26 mouse cellular contexts compared by ENCODE assay signal in the genomic region with DNA sequence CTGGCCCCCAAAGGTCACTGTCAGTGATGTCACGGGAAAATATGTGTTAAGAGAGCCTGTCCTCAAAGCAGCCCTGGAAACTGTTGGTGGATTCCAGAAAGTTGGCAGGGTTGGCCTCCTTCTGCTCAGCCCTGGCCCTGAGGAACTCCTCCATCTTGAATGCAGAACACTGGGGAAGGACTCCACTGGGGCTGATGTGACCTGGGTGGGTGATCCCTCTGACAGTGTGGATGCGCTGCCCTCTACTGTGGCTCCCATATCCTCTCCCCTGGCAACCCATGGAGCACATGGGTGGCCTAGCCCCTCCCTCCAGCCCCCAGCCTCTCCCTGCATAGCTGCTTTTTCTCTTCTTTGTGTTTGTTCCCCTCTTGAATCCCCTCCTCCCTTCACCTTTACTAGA. TPM values are rescaled to one million over a fixed set of nuclear protein-coding genes. Genes with fewer than 3 reads are reported as not detected.
DNase-seq lines count a peak whose midpoint lies in the region; ATAC-seq and TF ChIP-seq lines count a peak whose summit lies in the region.
"Had no signal": no experiment of that assay in that cellular context is flagged by ENCODE, and none has a peak within 500 bp of the region (broad histone marks: within the 10 kb centered on the region; RNA-seq: fewer than 3 reads in every experiment).

No protein-coding gene starts in this region.

- no peaks in the 10 kb centered on the region for H3K27me3 ChIP-seq in heart, embryonic 11.5 days (ENCODE audit: control insufficient read depth, insufficient read depth, low read length)
- H3K27me3 ChIP-seq in midbrain, embryonic 11.5 days (ENCODE audit: control insufficient read depth, insufficient read depth, low read length) = no peaks in the 10 kb centered on the region
- H3K27me3 ChIP-seq in midbrain, postnatal 0 days (ENCODE audit: insufficient read depth, low read length) = no peaks in the 10 kb centered on the region
- no peaks in the 10 kb centered on the region for H3K27me3 ChIP-seq in embryonic facial prominence, embryonic 14.5 days (replicated peaks; ENCODE audit: control insufficient read depth, insufficient read depth, low read length)
- H3K27me3 ChIP-seq in limb, embryonic 10.5 days (ENCODE audit: low read depth, poor library complexity, severe bottlenecking) = no peaks in the 10 kb centered on the region; the same call in 1 of the 2 replicates
- H3K27me3 ChIP-seq: embryonic facial prominence, embryonic 13.5 days; heart, embryonic 15.5 days; lung, embryonic 15.5 days; midbrain, embryonic 12.5 days had no signal

- no peak overlapping the region for H3K27ac ChIP-seq in heart, embryonic 11.5 days (ENCODE audit: low read depth, low read length)
- no peak overlapping the region for H3K27ac ChIP-seq in midbrain, embryonic 11.5 days (ENCODE audit: low read depth, low read length)
- no peak overlapping the region for H3K27ac ChIP-seq in midbrain, postnatal 0 days (ENCODE audit: low read depth, low read length)
- no peak overlapping the region for H3K27ac ChIP-seq in embryonic facial prominence, embryonic 14.5 days (replicated peaks; ENCODE audit: low read depth, low read length)
- peak overlapping the region; percentile 7; the same call in 1 of the 2 replicates for H3K27ac ChIP-seq in limb, embryonic 10.5 days
- H3K27ac ChIP-seq: embryonic facial prominence, embryonic 13.5 days; heart, embryonic 15.5 days; hindbrain, postnatal 0 days; liver, embryonic 14.5 days; lung, embryonic 15.5 days; midbrain, embryonic 12.5 days had no signal

- H3K9ac ChIP-seq in heart, embryonic 11.5 days (ENCODE audit: low read depth, low read length) = no peak overlapping the region
- H3K9ac ChIP-seq in midbrain, embryonic 11.5 days (ENCODE audit: low read length) = no peak overlapping the region
- H3K9ac ChIP-seq in midbrain, postnatal 0 days (replicated peaks; ENCODE audit: low read length, poor library complexity, severe bottlenecking) = no peak overlapping the region
- no peak overlapping the region for H3K9ac ChIP-seq in embryonic facial prominence, embryonic 14.5 days (ENCODE audit: low read depth, low read length)
- H3K9ac ChIP-seq: embryonic facial prominence, embryonic 13.5 days; heart, embryonic 15.5 days; liver, embryonic 14.5 days; lung, embryonic 15.5 days; midbrain, embryonic 12.5 days had no signal

- H3K4me1 ChIP-seq in heart, embryonic 11.5 days (ENCODE audit: control insufficient read depth, insufficient read depth, low read length) = no peaks in the 10 kb centered on the region
- no peaks in the 10 kb centered on the region for H3K4me1 ChIP-seq in midbrain, embryonic 11.5 days (ENCODE audit: control insufficient read depth, insufficient read depth, low read length)
- H3K4me1 ChIP-seq in midbrain, postnatal 0 days (ENCODE audit: insufficient read depth, low read length) = no peaks in the 10 kb centered on the region
- H3K4me1 ChIP-seq in embryonic facial prominence, embryonic 14.5 days (ENCODE audit: control insufficient read depth, insufficient read depth, low read length) = no peaks in the 10 kb centered on the region
- H3K4me1 ChIP-seq in limb, embryonic 10.5 days = no peaks in the 10 kb centered on the region
- H3K4me1 ChIP-seq: embryonic facial prominence, embryonic 13.5 days; lung, embryonic 15.5 days had no signal

- H3K4me2 ChIP-seq in heart, embryonic 11.5 days = no peak overlapping the region
- no peak overlapping the region for H3K4me2 ChIP-seq in midbrain, embryonic 11.5 days
- no peak overlapping the region for H3K4me2 ChIP-seq in midbrain, postnatal 0 days (ENCODE audit: low read depth, low read length, poor library complexity, severe bottlenecking)
- H3K4me2 ChIP-seq in embryonic facial prominence, embryonic 14.5 days (ENCODE audit: low read depth, low read length) = no peak overlapping the region
- H3K4me2 ChIP-seq: embryonic facial prominence, embryonic 13.5 days; heart, embryonic 15.5 days; lung, embryonic 15.5 days; midbrain, embryonic 12.5 days had no signal

- DNase-seq in heart, postnatal 4 days = no peak
- no peak for DNase-seq in midbrain, embryonic 11.5 days (ENCODE audit: low spot score, missing footprints)
- no peak for DNase-seq in midbrain, postnatal 0 days (ENCODE audit: low spot score)
- no peak for DNase-seq in embryonic facial prominence, embryonic 14.5 days (ENCODE audit: low spot score)
- no peak for DNase-seq in limb, embryonic 10.5 days (ENCODE audit: low spot score)
- no peak for DNase-seq in liver
- DNase-seq: adrenal gland, postnatal 10 days; cerebellum, adult 8-10 months; cerebellum, postnatal 36 days; gastrocnemius, postnatal 25 days; kidney, adult 11 months; layer of hippocampus, adult 9-11 months; lung, postnatal 36 days; right cerebral cortex, postnatal 14 days had no signal

- no peaks in the 10 kb centered on the region for H3K36me3 ChIP-seq in heart, embryonic 11.5 days (ENCODE audit: control insufficient read depth, insufficient read depth, low read length)
- no peaks in the 10 kb centered on the region for H3K36me3 ChIP-seq in midbrain, embryonic 11.5 days (ENCODE audit: control insufficient read depth, insufficient read depth, low read length)
- no peaks in the 10 kb centered on the region for H3K36me3 ChIP-seq in midbrain, postnatal 0 days (ENCODE audit: insufficient read depth, low read length)
- H3K36me3 ChIP-seq in embryonic facial prominence, embryonic 14.5 days (ENCODE audit: control insufficient read depth, insufficient read depth, low read length) = no peaks in the 10 kb centered on the region
- no peaks in the 10 kb centered on the region for H3K36me3 ChIP-seq in limb, embryonic 10.5 days
- H3K36me3 ChIP-seq: embryonic facial prominence, embryonic 13.5 days; heart, embryonic 15.5 days; lung, embryonic 15.5 days; midbrain, embryonic 12.5 days had no signal

- H3K9me3 ChIP-seq in heart, embryonic 11.5 days (replicated peaks; ENCODE audit: control insufficient read depth, low read length) = no peaks in the 10 kb centered on the region
- no peaks in the 10 kb centered on the region for H3K9me3 ChIP-seq in midbrain, embryonic 11.5 days (ENCODE audit: control insufficient read depth, low read length)
- no peaks in the 10 kb centered on the region for H3K9me3 ChIP-seq in midbrain, postnatal 0 days (ENCODE audit: low read length)
- no peaks in the 10 kb centered on the region for H3K9me3 ChIP-seq in embryonic facial prominence, embryonic 14.5 days (ENCODE audit: control insufficient read depth, low read length)
- H3K9me3 ChIP-seq in limb, embryonic 10.5 days (replicated peaks) = no peaks in the 10 kb centered on the region
- H3K9me3 ChIP-seq: embryonic facial prominence, embryonic 13.5 days; heart, embryonic 15.5 days; lung, embryonic 15.5 days; midbrain, embryonic 12.5 days had no signal

- 64% methylated on average over 2 of the region's 2 CpGs for WGBS in heart, embryonic 11.5 days (ENCODE audit: insufficient replicate concordance)
- 74% methylated on average over 2 of the region's 2 CpGs for WGBS in midbrain, embryonic 11.5 days
- 78% methylated on average over 2 of the region's 2 CpGs for WGBS in midbrain, postnatal 0 days
- WGBS in embryonic facial prominence, embryonic 14.5 days = 62% methylated on average over 2 of the region's 2 CpGs
- 72% methylated on average over 2 of the region's 2 CpGs for WGBS in limb, embryonic 10.5 days

- H3K4me3 ChIP-seq in heart, embryonic 11.5 days (ENCODE audit: low read depth, low read length) = no peak overlapping the region
- no peak overlapping the region for H3K4me3 ChIP-seq in midbrain, embryonic 11.5 days (ENCODE audit: low read depth, low read length)
- no peak overlapping the region for H3K4me3 ChIP-seq in midbrain, postnatal 0 days (ENCODE audit: low read depth, low read length)
- H3K4me3 ChIP-seq in embryonic facial prominence, embryonic 14.5 days (ENCODE audit: low read depth, low read length) = no peak overlapping the region
- no peak overlapping the region for H3K4me3 ChIP-seq in limb, embryonic 10.5 days
- H3K4me3 ChIP-seq: embryonic facial prominence, embryonic 13.5 days; heart, embryonic 15.5 days; lung, embryonic 15.5 days; midbrain, embryonic 12.5 days; myocyte had no signal

- ATAC-seq in heart, embryonic 11.5 days (replicated peaks; ENCODE audit: insufficient number of reproducible peaks, low FRiP score, low TSS enrichment) = 0 out of 2 replicates have a peak, but pooled peaks have one; percentile 18
- 0 out of 2 replicates have a peak, but pooled peaks have one; percentile 54 for ATAC-seq in midbrain, embryonic 11.5 days (ENCODE audit: low FRiP score)
- no peak for ATAC-seq in midbrain, postnatal 0 days (ENCODE audit: low FRiP score)
- ATAC-seq in embryonic facial prominence, embryonic 14.5 days (ENCODE audit: low read depth) = peak; percentile 67; the same call in 1 of the 2 replicates
- ATAC-seq: activated CD4-positive, CD25-positive, alpha-beta regulatory T cell, adult 4 months; hindbrain, postnatal 0 days had no signal

- TF ChIP-seq CTCF in midbrain, postnatal 0 days (IDR thresholded peaks at IDR 0.05) = no peak

RNA-seq across cellular contexts. Expression of gene Rxrg, which starts 31.6 kb away (rescaled TPM):
- polyA plus RNA-seq in heart, embryonic 11.5 days (2014; fragmentation: Nextera tagmentation; extraction: Ambion mirVana) = 2.2 and 3.4 TPM in 2 replicates
- 1 to 10 TPM; 6.1 to 6.3 TPM for total RNA-seq in heart, postnatal 4 days (2021)
- polyA plus RNA-seq in midbrain, embryonic 11.5 days (2014; fragmentation: Nextera tagmentation; extraction: Ambion mirVana) = 1.2 and 1.6 TPM in 2 replicates
- total RNA-seq in midbrain, postnatal 0 days (2014; rRNA removed) = 11.2 and 11.4 TPM in 2 replicates
- polyA plus RNA-seq in midbrain, postnatal 0 days (2015; fragmentation: Nextera tagmentation; extraction: Ambion mirVana) = 12.8 and 13.8 TPM in 2 replicates
- 20.9 and 25.2 TPM in 2 replicates for polyA plus RNA-seq in embryonic facial prominence, embryonic 14.5 days (2014; fragmentation: Nextera tagmentation; extraction: Ambion mirVana)
- 1.7 and 2.6 TPM in 2 replicates for polyA plus RNA-seq in limb, embryonic 10.5 days (2016; fragmentation: Nextera tagmentation; extraction: Ambion mirVana)
- total RNA-seq: hematopoietic stem cell, adult 5-6 weeks; MEL had no signal
- polyA plus RNA-seq: activated CD4-positive, CD25-positive, alpha-beta regulatory T cell, adult 4 months; C2C12 had no signal
